In the genomic region with DNA sequence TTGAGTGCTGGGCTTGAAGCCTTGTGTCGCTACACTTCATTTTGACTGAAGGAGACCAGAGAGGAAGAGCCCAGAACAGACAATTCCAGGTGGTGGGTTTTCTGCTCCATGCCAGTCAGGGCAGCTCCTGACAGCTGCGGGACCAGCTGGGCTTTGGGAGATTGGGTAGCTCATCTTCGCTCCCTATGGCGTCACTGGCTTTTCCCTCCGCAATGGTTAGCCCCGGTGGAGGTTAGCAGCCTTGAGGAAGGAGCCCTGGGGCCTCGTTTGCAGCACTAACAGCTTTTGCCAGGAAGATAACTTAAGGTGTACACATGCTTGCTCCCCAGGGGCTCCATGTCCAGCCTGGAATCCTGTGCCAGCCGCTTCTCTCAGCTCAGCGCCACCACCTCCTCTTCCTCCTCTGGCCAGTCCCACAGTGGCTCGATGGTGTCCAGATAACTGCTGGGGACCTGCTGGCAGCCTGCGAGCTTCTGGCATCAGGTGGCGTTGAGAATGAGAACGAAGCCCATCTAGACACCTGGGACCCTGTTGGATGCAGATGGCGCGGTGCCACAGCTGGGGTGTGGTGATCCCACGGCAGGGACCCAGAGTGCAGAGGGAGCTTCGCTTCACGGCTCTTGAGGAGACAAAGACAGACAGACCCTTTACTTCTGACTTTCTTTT, we compare ENCODE assay signal across 29 mouse cellular contexts. TPM values are rescaled to one million over a fixed set of nuclear protein-coding genes. Genes with fewer than 3 reads are reported as not detected.
DNase-seq lines count a peak whose midpoint lies in the region; ATAC-seq lines count a peak whose summit lies in the region.
"Had no signal": no experiment of that assay in that cellular context is flagged by ENCODE, and none has a peak within 500 bp of the region (broad histone marks: within the 10 kb centered on the region; RNA-seq: fewer than 3 reads in every experiment).

No protein-coding gene starts in this region.

- no peak overlapping the region for H3K27ac ChIP-seq in forebrain, embryonic 16.5 days (ENCODE audit: low read length)
- H3K27ac ChIP-seq in midbrain, embryonic 11.5 days (ENCODE audit: low read depth, low read length) = no peak overlapping the region
- H3K27ac ChIP-seq: forebrain, embryonic 10.5 days; heart, adult 2 months; heart, embryonic 13.5 days; hindbrain, embryonic 15.5 days; kidney, embryonic 15.5 days; liver, embryonic 12.5 days; stomach, postnatal 0 days had no signal

- H3K27me3 ChIP-seq in forebrain, embryonic 16.5 days (replicated peaks; ENCODE audit: control insufficient read depth, insufficient read depth, low read length) = no peaks in the 10 kb centered on the region
- H3K27me3 ChIP-seq in midbrain, embryonic 11.5 days (ENCODE audit: control insufficient read depth, insufficient read depth, low read length) = no peaks in the 10 kb centered on the region
- H3K27me3 ChIP-seq: hindbrain, embryonic 15.5 days had no signal

- H3K9me3 ChIP-seq in forebrain, embryonic 16.5 days (ENCODE audit: control insufficient read depth, low read length) = no peaks in the 10 kb centered on the region
- H3K9me3 ChIP-seq in midbrain, embryonic 11.5 days (ENCODE audit: control insufficient read depth, low read length) = no peaks in the 10 kb centered on the region
- H3K9me3 ChIP-seq: forebrain, embryonic 10.5 days; heart, embryonic 13.5 days; hindbrain, embryonic 15.5 days; kidney, embryonic 15.5 days; liver, embryonic 12.5 days had no signal

- no peaks in the 10 kb centered on the region for H3K4me1 ChIP-seq in forebrain, embryonic 16.5 days (replicated peaks; ENCODE audit: control insufficient read depth, insufficient read depth, low read length)
- H3K4me1 ChIP-seq in midbrain, embryonic 11.5 days (ENCODE audit: control insufficient read depth, insufficient read depth, low read length) = no peaks in the 10 kb centered on the region
- H3K4me1 ChIP-seq: forebrain, embryonic 10.5 days; kidney, embryonic 15.5 days; liver, embryonic 12.5 days had no signal

- no peak overlapping the region for H3K4me3 ChIP-seq in forebrain, embryonic 16.5 days (replicated peaks; ENCODE audit: low read length)
- no peak overlapping the region for H3K4me3 ChIP-seq in midbrain, embryonic 11.5 days (ENCODE audit: low read depth, low read length)
- H3K4me3 ChIP-seq: forebrain, embryonic 10.5 days; heart, adult 2 months; heart, embryonic 13.5 days; hindbrain, embryonic 15.5 days; kidney, embryonic 15.5 days; liver, embryonic 12.5 days; megakaryocyte, embryonic 14.5 days had no signal

- no peaks in the 10 kb centered on the region for H3K36me3 ChIP-seq in forebrain, embryonic 16.5 days (ENCODE audit: control insufficient read depth, insufficient read depth)
- H3K36me3 ChIP-seq in midbrain, embryonic 11.5 days (ENCODE audit: control insufficient read depth, insufficient read depth, low read length) = no peaks in the 10 kb centered on the region
- H3K36me3 ChIP-seq: forebrain, embryonic 10.5 days; heart, embryonic 13.5 days; hindbrain, embryonic 15.5 days; kidney, embryonic 15.5 days; liver, embryonic 12.5 days had no signal

- no peak overlapping the region for H3K9ac ChIP-seq in forebrain, embryonic 16.5 days (replicated peaks; ENCODE audit: low read depth, low read length)
- H3K9ac ChIP-seq in midbrain, embryonic 11.5 days (ENCODE audit: low read length) = no peak overlapping the region
- H3K9ac ChIP-seq: forebrain, postnatal 0 days; heart, embryonic 13.5 days; hindbrain, embryonic 15.5 days; kidney, embryonic 15.5 days; liver, embryonic 12.5 days; liver, postnatal 0 days had no signal

- intact Hi-C loops in gastrocnemius, postnatal 14 days (cut with DNase I; ENCODE audit: low total_unique reads) = no loop called here

- peak; percentile 21 for DNase-seq in gastrocnemius, postnatal 10 days
- DNase-seq in gastrocnemius, postnatal 14 days = no peak
- DNase-seq in cerebellum, adult 18-20 months = peak; percentile 33 to 49
- DNase-seq in cerebellum, adult 9-10 months = peak; percentile 62
- DNase-seq in cerebellum, postnatal 36 days = peak; percentile 25 to 36
- DNase-seq in midbrain, embryonic 11.5 days (ENCODE audit: low spot score, missing footprints) = no peak
- DNase-seq: forebrain, postnatal 0 days; gastrocnemius, postnatal 36 days; heart, adult 2 months; heart, postnatal 10 days; kidney, adult 18-20 months; kidney, postnatal 25 days; liver, postnatal 0 days; lung, postnatal 4 days; midbrain, embryonic 14.5 days; thymus, adult 18-20 months; thymus, postnatal 25 days had no signal

- no peak for ATAC-seq in forebrain, embryonic 16.5 days
- no peak for ATAC-seq in midbrain, embryonic 11.5 days (ENCODE audit: low FRiP score)
- ATAC-seq: CD4-positive, CD25-positive, alpha-beta regulatory T cell, adult 4 months; forebrain, postnatal 0 days; liver, embryonic 12.5 days; lung, postnatal 0 days had no signal

- 86% methylated on average over 18 of the region's 18 CpGs for WGBS in forebrain, embryonic 16.5 days
- WGBS in midbrain, embryonic 11.5 days = 89% methylated on average over 18 of the region's 18 CpGs

- H3K4me2 ChIP-seq in forebrain, embryonic 16.5 days (ENCODE audit: low read length) = no peak overlapping the region
- H3K4me2 ChIP-seq in midbrain, embryonic 11.5 days = no peak overlapping the region
- H3K4me2 ChIP-seq: heart, embryonic 13.5 days; hindbrain, embryonic 15.5 days; kidney, embryonic 15.5 days; liver, embryonic 12.5 days had no signal

RNA-seq across cellular contexts. Expression of a gene that starts 20.4 kb away (rescaled TPM):
- total RNA-seq in gastrocnemius, postnatal 10 days (2021) = 1 to 10 TPM; 6.6 to 7.0 TPM
- 1 to 10 TPM; 6.8 to 7.2 TPM for total RNA-seq in gastrocnemius, postnatal 14 days (2021)
- polyA plus RNA-seq in forebrain, embryonic 16.5 days (2015; fragmentation: Nextera tagmentation; extraction: Ambion mirVana) = 11.1 and 13.6 TPM in 2 replicates
- polyA plus RNA-seq in midbrain, embryonic 11.5 days (2014; fragmentation: Nextera tagmentation; extraction: Ambion mirVana) = 10.7 and 10.8 TPM in 2 replicates

RNA-seq across cellular contexts. Expression of a gene that starts 36.5 kb away (rescaled TPM):
- 10 to 100 TPM in 1 of 2 experiments, 1 to 10 TPM in 1; 8.8 to 13.3 TPM for total RNA-seq in gastrocnemius, postnatal 10 days (2021)
- total RNA-seq in gastrocnemius, postnatal 14 days (2021) = 10 to 100 TPM in 1 of 2 experiments, 1 to 10 TPM in 1; 7.4 to 11.3 TPM
- 0.10 and 0.14 TPM in 2 replicates for polyA plus RNA-seq in forebrain, embryonic 16.5 days (2015; fragmentation: Nextera tagmentation; extraction: Ambion mirVana)
- 0.23 and 0.25 TPM in 2 replicates for polyA plus RNA-seq in midbrain, embryonic 11.5 days (2014; fragmentation: Nextera tagmentation; extraction: Ambion mirVana)
- total RNA-seq: hematopoietic stem cell, adult 5-6 weeks had no signal
- polyA plus RNA-seq: CD4-positive, CD25-positive, alpha-beta regulatory T cell, adult 4 months; liver, embryonic 12.5 days had no signal

RNA-seq across cellular contexts. Expression of a gene that starts 38.7 kb away (rescaled TPM):
- 1 to 10 TPM; 6.1 to 6.2 TPM for total RNA-seq in gastrocnemius, postnatal 10 days (2021)
- total RNA-seq in gastrocnemius, postnatal 14 days (2021) = 1 to 10 TPM; 6.8 to 8.6 TPM
- polyA plus RNA-seq in forebrain, embryonic 16.5 days (2015; fragmentation: Nextera tagmentation; extraction: Ambion mirVana) = 13.1 and 14.3 TPM in 2 replicates
- polyA plus RNA-seq in midbrain, embryonic 11.5 days (2014; fragmentation: Nextera tagmentation; extraction: Ambion mirVana) = 5.4 and 5.8 TPM in 2 replicates
- total RNA-seq: hematopoietic stem cell, adult 5-6 weeks; neutrophil, adult 5-6 weeks had no signal
- polyA plus RNA-seq: CD4-positive, CD25-positive, alpha-beta regulatory T cell, adult 4 months had no signal

RNA-seq across cellular contexts. Expression of a gene that starts 50.0 kb away (rescaled TPM):
- total RNA-seq in gastrocnemius, postnatal 10 days (2021) = 10 to 100 TPM; 12.0 to 13.8 TPM
- 10 to 100 TPM; 10.2 to 11.2 TPM for total RNA-seq in gastrocnemius, postnatal 14 days (2021)
- 38.8 and 42.6 TPM in 2 replicates for polyA plus RNA-seq in forebrain, embryonic 16.5 days (2015; fragmentation: Nextera tagmentation; extraction: Ambion mirVana)
- 24.3 and 26.6 TPM in 2 replicates for polyA plus RNA-seq in midbrain, embryonic 11.5 days (2014; fragmentation: Nextera tagmentation; extraction: Ambion mirVana)

RNA-seq across cellular contexts. Expression of a gene that starts 51.2 kb away (rescaled TPM):
- under 1 TPM; 0.12 to 0.25 TPM for total RNA-seq in gastrocnemius, postnatal 10 days (2021)
- under 1 TPM; 0.27 to 0.43 TPM for total RNA-seq in gastrocnemius, postnatal 14 days (2021)
- polyA plus RNA-seq in forebrain, embryonic 16.5 days (2015; fragmentation: Nextera tagmentation; extraction: Ambion mirVana) = 0.06 and 0.21 TPM in 2 replicates
- 0.44 and 0.48 TPM in 2 replicates for polyA plus RNA-seq in midbrain, embryonic 11.5 days (2014; fragmentation: Nextera tagmentation; extraction: Ambion mirVana)
- total RNA-seq: hematopoietic stem cell, adult 5-6 weeks had no signal

Comparison
In these comparisons a context has a peak if more than half of its experiments do, and no peak if none do; other contexts are left out.
1. DNase-seq: peak in gastrocnemius, postnatal 10 days (single experiment), cerebellum, adult 18-20 months (2 of 2), cerebellum, adult 9-10 months (single experiment) and cerebellum, postnatal 36 days (2 of 2); none in gastrocnemius, postnatal 14 days (single experiment) and midbrain, embryonic 11.5 days (single experiment).